Mouse (Mus musculus): ENCODE data around the gene Ttc13. TPM values are rescaled to one million over a fixed set of nuclear protein-coding genes. Genes with fewer than 3 reads are reported as not detected.
A peak's percentile ranks its signal among the peaks of the same experiment; 100 is the strongest.

Ttc13 gene
- polyA plus RNA-seq, 1 experiment from 2014 or later: 62.7 TPM

DNA sequence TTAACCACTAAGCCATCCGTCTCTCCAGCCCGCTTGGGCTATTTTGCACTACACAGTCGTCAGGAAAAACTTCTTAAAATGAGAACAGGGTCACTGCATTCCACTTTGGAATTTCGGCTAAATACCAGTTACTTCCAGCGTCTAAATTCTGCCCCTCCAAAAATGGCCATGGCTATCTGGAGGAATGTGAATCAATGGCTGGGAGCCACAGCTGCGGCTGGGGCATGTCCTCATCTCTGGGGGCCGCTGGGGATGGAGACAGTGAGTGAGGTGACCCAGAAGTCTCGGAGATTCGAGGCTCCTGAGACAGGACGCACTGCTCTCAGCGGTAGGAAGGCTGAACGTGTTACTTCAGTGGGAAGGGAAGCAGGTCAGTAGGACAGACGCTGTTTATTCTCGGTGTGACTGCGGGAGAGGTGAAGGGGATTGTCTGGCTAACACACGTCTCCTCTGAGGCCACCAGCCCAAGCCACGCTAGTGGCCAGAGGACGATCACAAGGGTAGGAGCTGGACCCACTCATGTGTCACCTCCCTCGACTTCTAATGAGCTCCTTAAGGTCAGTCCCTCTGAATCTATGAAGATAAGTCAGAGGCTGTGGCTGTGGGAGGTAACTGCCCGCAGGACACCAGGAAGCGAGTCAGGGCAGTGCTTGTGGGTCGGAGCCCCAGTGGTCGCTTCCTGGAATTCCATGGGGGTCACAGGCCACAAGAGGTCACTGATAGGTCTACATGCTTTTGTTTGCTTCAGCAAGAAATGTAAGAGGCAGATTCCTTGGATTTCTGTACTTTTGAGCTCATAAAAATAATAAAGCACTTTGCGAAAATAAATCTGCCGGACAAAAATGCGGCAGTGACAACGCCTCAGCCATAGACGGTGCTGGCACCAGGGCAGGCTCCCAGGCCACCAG lies 68.0 kb downstream of the Ttc13 start:
- H3K36me3 ChIP-seq (ENCODE audit: control insufficient read depth, insufficient read depth, low read length): no peaks in the 10 kb centered on the region
- DNase-seq (ENCODE audit: low spot score, missing footprints) (no peak), ATAC-seq (ENCODE audit: low FRiP score) (no peak)
- no peak overlapping the region for H3K4me2 ChIP-seq
- H3K27me3 ChIP-seq (ENCODE audit: control insufficient read depth, insufficient read depth, low read length): no peaks in the 10 kb centered on the region
- H3K9ac ChIP-seq (ENCODE audit: low read length): no peak overlapping the region
- H3K4me3 ChIP-seq (ENCODE audit: low read depth, low read length): no peak overlapping the region
- no peaks in the 10 kb centered on the region for H3K9me3 ChIP-seq (ENCODE audit: control insufficient read depth, low read length)
- no peak overlapping the region for H3K27ac ChIP-seq (ENCODE audit: low read depth, low read length)
- H3K4me1 ChIP-seq (ENCODE audit: control insufficient read depth, insufficient read depth, low read length): no peaks in the 10 kb centered on the region
- 76% methylated on average over 28 of the region's 28 CpGs for WGBS

DNA sequence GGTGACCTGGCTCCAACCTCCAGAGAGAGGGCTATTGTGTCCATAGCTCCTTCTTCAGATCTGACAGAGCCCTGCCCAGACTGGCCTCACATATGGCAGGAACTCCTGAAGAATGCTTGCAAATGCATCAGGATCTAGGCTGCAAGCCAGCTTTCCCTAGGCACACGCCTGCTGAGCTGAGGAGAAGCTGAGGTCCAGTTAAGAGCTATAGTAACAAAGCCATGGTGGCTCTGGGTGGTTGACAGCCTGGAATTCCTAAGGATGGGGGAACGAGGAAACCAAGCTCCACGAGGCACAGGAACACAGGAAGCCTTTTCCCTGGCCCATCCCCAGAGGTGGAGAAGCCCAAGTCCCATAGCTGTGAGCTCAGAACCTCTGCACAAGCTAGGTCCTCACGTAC lies 69.2 kb downstream of the Ttc13 start:
- no peak overlapping the region for H3K9ac ChIP-seq (ENCODE audit: low read length)
- ATAC-seq (ENCODE audit: low FRiP score): no peak
- 40% methylated on average over 4 of the region's 4 CpGs for WGBS
- H3K4me3 ChIP-seq (ENCODE audit: low read depth, low read length): no peak overlapping the region
- DNase-seq (ENCODE audit: low spot score, missing footprints): no peak
- H3K36me3 ChIP-seq (ENCODE audit: control insufficient read depth, insufficient read depth, low read length): no peaks in the 10 kb centered on the region
- no peak overlapping the region for H3K27ac ChIP-seq (ENCODE audit: low read depth, low read length)
- H3K9me3 ChIP-seq (ENCODE audit: control insufficient read depth, low read length): no peaks in the 10 kb centered on the region
- no peak overlapping the region for H3K4me2 ChIP-seq
- peaks cover 4% of the 10 kb centered on the region for H3K4me1 ChIP-seq (ENCODE audit: control insufficient read depth, insufficient read depth, low read length)
- no peaks in the 10 kb centered on the region for H3K27me3 ChIP-seq (ENCODE audit: control insufficient read depth, insufficient read depth, low read length)

DNA sequence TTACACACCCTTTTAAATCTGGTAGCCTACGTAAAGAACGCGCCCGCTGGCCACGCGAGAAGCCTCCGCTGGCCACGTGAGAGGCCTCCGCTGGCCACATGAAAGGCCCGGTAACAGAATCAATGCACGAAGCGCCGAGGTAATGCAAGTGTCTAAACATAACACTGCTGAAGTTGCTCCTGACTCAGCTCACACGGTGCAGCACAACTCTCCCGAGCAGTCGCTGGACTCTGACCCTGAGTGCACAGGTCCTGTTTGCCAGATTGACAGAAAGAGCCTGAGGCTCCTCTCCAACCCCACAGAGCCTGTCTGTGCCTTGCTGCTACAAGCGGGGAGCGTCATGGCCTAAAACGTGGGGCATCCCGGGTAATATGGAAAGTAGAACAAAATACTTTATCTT lies 70.0 kb downstream of the Ttc13 start:
- Histone ChIP-seq H3K27ac (ENCODE audit: low read depth, low read length) (no peak overlapping the region), H3K4me3 (ENCODE audit: low read depth, low read length) (no peak overlapping the region), H3K27me3 (ENCODE audit: control insufficient read depth, insufficient read depth, low read length) (no peaks in the 10 kb centered on the region), H3K4me2 (no peak overlapping the region), H3K4me1 (ENCODE audit: control insufficient read depth, insufficient read depth, low read length) (peaks cover 4% of the 10 kb centered on the region), H3K9me3 (ENCODE audit: control insufficient read depth, low read length) (no peaks in the 10 kb centered on the region), H3K9ac (ENCODE audit: low read length) (no peak overlapping the region), H3K36me3 (ENCODE audit: control insufficient read depth, insufficient read depth, low read length) (no peaks in the 10 kb centered on the region)
- ATAC-seq (ENCODE audit: low FRiP score) (no peak), DNase-seq (ENCODE audit: low spot score, missing footprints) (no peak)
- WGBS: 93% methylated on average over 20 of the region's 20 CpGs

DNA sequence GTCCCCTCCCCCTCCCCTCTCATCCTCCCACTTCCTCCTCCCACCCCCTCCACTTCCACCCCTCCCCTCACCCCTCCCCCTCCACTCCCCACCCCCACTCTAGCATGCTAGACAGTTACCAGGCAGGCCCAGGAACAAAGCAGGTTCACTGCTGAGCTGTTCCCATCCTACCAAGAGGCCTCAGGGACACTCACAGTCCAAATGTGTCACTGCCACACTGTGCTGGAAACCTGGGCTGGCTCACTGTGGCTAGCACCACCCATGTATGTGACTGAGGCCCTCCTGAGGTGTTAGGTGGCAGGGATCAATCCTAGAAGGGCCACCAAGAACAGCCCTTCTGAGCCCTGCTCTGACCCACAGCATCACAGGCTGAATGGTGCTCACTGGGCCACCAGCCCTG lies 73.5 kb downstream of the Ttc13 start:
- Histone ChIP-seq H3K4me2 (no peak overlapping the region), H3K27ac (ENCODE audit: low read depth, low read length) (no peak overlapping the region), H3K9me3 (ENCODE audit: control insufficient read depth, low read length) (no peaks in the 10 kb centered on the region), H3K27me3 (ENCODE audit: control insufficient read depth, insufficient read depth, low read length) (no peaks in the 10 kb centered on the region), H3K9ac (ENCODE audit: low read length) (no peak overlapping the region), H3K4me3 (ENCODE audit: low read depth, low read length) (no peak overlapping the region), H3K4me1 (ENCODE audit: control insufficient read depth, insufficient read depth, low read length) (peaks cover 4% of the 10 kb centered on the region), H3K36me3 (ENCODE audit: control insufficient read depth, insufficient read depth, low read length) (no peaks in the 10 kb centered on the region)
- no peak for DNase-seq (ENCODE audit: low spot score, missing footprints)
- ATAC-seq (ENCODE audit: low FRiP score): 0 out of 2 replicates have a peak, but pooled peaks have one; percentile 5

DNA sequence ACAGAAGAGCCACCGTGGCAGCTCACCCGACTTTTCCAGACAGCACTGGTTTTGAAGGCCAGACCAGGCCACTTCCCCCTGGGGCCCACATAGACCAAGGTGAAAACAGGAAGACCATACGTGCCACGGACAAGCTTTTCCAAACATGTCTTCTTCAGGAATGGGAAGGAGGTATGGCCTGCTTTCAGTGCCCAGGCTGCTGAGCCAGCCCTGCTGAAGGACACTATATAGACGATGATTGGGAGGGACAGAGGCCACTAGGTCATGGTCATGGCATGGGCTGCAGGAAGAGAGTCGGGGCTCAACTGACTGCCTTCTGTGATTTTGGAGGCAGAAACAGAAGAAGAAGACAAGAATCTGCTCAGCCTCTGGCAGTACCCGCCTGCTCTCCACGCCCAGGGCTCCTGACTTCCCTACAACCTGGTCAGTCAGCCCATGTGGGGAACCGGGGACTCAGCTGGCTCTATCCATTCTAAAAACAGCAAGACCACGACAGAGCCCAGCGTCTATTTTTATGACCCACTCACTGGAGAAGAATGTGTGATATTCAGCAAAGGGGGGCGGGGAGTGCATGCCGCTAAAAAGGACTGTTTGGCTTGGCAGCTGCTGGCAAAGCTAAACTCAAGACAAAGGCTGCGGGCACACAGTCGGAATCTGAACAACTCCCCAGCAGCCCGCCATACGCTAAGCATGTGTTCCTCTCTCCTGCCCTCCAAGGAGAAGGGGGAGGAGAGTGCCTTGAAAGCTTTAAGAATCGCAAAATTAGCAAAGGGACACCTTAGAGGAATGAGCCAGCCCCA lies 78.0 kb downstream of the Ttc13 start:
- Histone ChIP-seq H3K36me3 (ENCODE audit: control insufficient read depth, insufficient read depth, low read length) (no peaks in the 10 kb centered on the region), H3K9ac (ENCODE audit: low read length) (no peak overlapping the region), H3K9me3 (ENCODE audit: control insufficient read depth, low read length) (no peaks in the 10 kb centered on the region), H3K4me1 (ENCODE audit: control insufficient read depth, insufficient read depth, low read length) (peaks cover 4% of the 10 kb centered on the region), H3K27ac (ENCODE audit: low read depth, low read length) (no peak overlapping the region), H3K27me3 (ENCODE audit: control insufficient read depth, insufficient read depth, low read length) (no peaks in the 10 kb centered on the region), H3K4me2 (no peak overlapping the region), H3K4me3 (ENCODE audit: low read depth, low read length) (no peak overlapping the region)
- 81% methylated on average over 18 of the region's 18 CpGs for WGBS
- ATAC-seq (ENCODE audit: low FRiP score): no peak
- no peak for DNase-seq (ENCODE audit: low spot score, missing footprints)

DNA sequence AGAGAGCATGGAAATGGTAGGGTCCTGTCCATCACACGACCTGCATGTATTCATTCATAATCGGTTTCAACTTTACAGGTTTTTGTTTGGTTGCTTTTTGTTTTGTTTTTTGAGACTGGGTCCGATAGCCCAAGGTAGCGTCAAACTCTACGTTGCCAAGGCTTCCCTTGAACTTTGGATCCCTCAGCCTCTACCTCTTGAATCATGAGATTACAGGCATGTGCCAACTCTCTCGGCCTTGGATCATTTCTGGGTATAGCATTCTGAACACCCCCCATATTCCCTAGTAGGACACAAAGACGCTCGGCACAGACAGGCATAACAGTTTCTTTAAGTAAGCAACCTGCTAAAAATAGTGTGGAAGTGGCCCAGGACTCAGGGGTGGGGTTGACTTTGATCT lies 80.2 kb downstream of the Ttc13 start:
- no peak overlapping the region for H3K4me3 ChIP-seq (ENCODE audit: low read depth, low read length)
- H3K36me3 ChIP-seq (ENCODE audit: control insufficient read depth, insufficient read depth, low read length): peaks cover 3% of the 10 kb centered on the region; the same call in 1 of the 2 replicates
- H3K4me2 ChIP-seq: no peak overlapping the region
- WGBS: 93% methylated on average over 8 of the region's 8 CpGs
- no peaks in the 10 kb centered on the region for H3K27me3 ChIP-seq (ENCODE audit: control insufficient read depth, insufficient read depth, low read length)
- H3K4me1 ChIP-seq (ENCODE audit: control insufficient read depth, insufficient read depth, low read length): no peaks in the 10 kb centered on the region
- DNase-seq (ENCODE audit: low spot score, missing footprints) (no peak), ATAC-seq (ENCODE audit: low FRiP score) (no peak)
- H3K9ac ChIP-seq (ENCODE audit: low read length): no peak overlapping the region
- H3K27ac ChIP-seq (ENCODE audit: low read depth, low read length): no peak overlapping the region
- no peaks in the 10 kb centered on the region for H3K9me3 ChIP-seq (ENCODE audit: control insufficient read depth, low read length)

DNA sequence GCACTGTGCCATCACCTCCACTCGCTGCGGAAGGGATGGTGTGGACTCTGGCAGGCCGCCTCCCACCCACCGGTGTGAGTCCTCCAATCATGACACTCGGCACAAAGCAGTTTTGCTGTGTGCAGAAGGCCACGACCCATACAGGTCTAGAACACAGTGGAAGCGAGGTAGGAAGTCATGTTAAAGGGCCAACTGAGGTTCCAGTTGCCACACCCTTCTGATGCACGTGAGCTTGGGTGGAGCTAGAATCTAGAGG lies 86.6 kb downstream of the Ttc13 start:
- no peak for ATAC-seq (ENCODE audit: low FRiP score)
- Histone ChIP-seq H3K27ac (ENCODE audit: low read depth, low read length) (no peak overlapping the region), H3K27me3 (ENCODE audit: control insufficient read depth, insufficient read depth, low read length) (no peaks in the 10 kb centered on the region), H3K4me3 (ENCODE audit: low read depth, low read length) (no peak overlapping the region), H3K9ac (ENCODE audit: low read length) (no peak overlapping the region), H3K36me3 (ENCODE audit: control insufficient read depth, insufficient read depth, low read length) (peaks cover 5% of the 10 kb centered on the region; the same call in 1 of the 2 replicates), H3K9me3 (ENCODE audit: control insufficient read depth, low read length) (no peaks in the 10 kb centered on the region), H3K4me2 (no peak overlapping the region), H3K4me1 (ENCODE audit: control insufficient read depth, insufficient read depth, low read length) (no peaks in the 10 kb centered on the region)
- DNase-seq (ENCODE audit: low spot score, missing footprints): no peak
- 90% methylated on average over 8 of the region's 8 CpGs for WGBS

DNA sequence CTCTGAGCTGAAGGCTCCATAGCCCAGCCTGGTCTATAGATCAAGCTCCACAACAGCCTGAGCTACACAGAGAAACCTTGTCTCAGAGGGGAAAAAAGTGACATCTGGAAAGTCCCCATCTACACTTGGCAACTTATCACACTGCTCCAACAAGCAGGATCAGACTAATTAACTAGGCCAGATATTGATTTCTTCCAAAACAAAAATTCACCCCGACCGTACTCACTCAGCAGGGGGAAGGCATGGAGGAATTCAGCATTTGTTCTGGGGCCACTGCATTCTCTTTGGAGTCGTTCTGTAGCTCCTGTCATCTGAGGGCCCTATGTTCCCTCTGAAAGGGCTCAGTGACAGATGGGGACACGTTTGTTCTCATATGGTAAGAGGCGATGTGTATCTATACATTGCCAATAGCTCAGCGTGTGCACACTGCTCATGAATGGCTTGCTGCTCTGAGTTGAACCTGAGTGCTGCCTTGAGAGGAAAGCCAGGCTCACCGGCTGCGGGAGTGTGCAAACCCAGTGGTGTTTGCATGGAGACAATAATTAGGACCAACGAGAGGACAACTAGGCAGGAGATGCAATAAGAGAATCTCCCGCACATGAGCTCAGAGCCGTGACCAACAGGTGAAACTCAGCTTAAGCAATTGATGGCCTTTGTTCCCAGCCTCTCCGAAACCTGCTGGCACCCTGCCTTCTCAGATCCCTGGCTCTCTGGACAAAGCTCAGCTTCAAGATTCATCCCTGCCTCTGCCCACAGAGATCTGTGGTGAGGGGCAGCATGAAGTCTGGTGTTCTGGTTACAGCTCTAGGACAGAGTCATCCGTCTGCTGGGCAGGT lies 87.2 kb downstream of the Ttc13 start:
- WGBS: 79% methylated on average over 13 of the region's 13 CpGs
- H3K36me3 ChIP-seq (ENCODE audit: control insufficient read depth, insufficient read depth, low read length): peaks cover 5% of the 10 kb centered on the region; the same call in 1 of the 2 replicates
- no peak overlapping the region for H3K4me3 ChIP-seq (ENCODE audit: low read depth, low read length)
- ATAC-seq (ENCODE audit: low FRiP score) (no peak), DNase-seq (ENCODE audit: low spot score, missing footprints) (no peak)
- H3K27ac ChIP-seq (ENCODE audit: low read depth, low read length): no peak overlapping the region
- no peaks in the 10 kb centered on the region for H3K27me3 ChIP-seq (ENCODE audit: control insufficient read depth, insufficient read depth, low read length)
- H3K4me1 ChIP-seq (ENCODE audit: control insufficient read depth, insufficient read depth, low read length): no peaks in the 10 kb centered on the region
- H3K9me3 ChIP-seq (ENCODE audit: control insufficient read depth, low read length): no peaks in the 10 kb centered on the region
- no peak overlapping the region for H3K9ac ChIP-seq (ENCODE audit: low read length)
- no peak overlapping the region for H3K4me2 ChIP-seq
